In the genomic region with DNA sequence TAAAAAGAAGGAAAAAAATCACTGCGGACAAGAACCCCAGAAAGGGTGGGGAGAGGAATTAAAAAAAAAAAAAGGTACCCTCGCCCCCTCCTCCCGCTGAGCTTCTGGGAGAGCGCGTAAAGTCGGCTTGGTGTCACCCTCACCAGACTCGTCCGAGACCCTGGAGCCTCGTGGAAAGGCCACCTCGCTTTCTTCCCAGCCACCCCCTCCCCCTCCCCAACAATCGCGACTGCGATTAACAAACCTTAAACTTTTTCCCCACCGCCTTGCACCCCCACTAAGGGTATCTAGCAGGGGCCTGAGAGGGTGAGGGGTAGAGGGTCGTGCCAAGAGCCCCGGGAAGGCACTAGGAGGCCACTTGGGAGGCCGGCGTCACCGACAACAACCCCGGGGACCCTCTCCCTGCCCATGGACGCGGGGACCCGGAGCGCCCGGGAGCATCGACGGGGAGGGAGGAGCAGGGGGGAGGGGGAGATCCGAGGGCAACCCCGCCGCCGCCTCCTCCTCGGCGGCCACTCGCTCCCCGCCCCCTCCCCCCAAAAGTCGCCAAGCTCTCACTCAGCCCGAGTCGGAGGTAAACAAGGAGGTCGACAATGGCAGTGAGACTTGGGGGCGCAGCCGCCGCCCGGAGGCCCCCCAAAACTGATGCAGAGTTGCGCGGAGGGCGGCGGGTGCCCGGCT, we compare ENCODE assay signal across 8 mouse cellular contexts. TPM values are rescaled to one million over a fixed set of nuclear protein-coding genes. Genes with fewer than 3 reads are reported as not detected.
A peak's percentile ranks its signal among the peaks of the same experiment; 100 is the strongest.
DNase-seq lines count a peak whose midpoint lies in the region; ATAC-seq and TF ChIP-seq lines count a peak whose summit lies in the region.

No protein-coding gene starts in this region.

- no peak overlapping the region for H3K27ac ChIP-seq in liver, adult 2 months (replicated peaks; ENCODE audit: insufficient read depth, low read depth, low read length)
- H3K27ac ChIP-seq in embryonic facial prominence, embryonic 13.5 days = peak overlapping the region; percentile 78
- peak overlapping the region; percentile 98 for H3K27ac ChIP-seq in hindbrain, embryonic 12.5 days
- H3K27ac ChIP-seq in testis, adult 2 months (ENCODE audit: control insufficient read depth, insufficient read depth, low read depth, low read length) = no peak overlapping the region

- WGBS in liver, adult 2 months = 1% methylated on average over 44 of the region's 48 CpGs
- 2% methylated on average over 47 of the region's 48 CpGs for WGBS in embryonic facial prominence, embryonic 13.5 days
- under 1% methylated on average over 30 of the region's 48 CpGs for WGBS in hindbrain, embryonic 12.5 days

- H3K27me3 ChIP-seq in liver, adult 2 months (ENCODE audit: control insufficient read depth, insufficient read depth, low read length) = peaks cover 13% of the 10 kb centered on the region
- peaks cover 11% of the 10 kb centered on the region for H3K27me3 ChIP-seq in embryonic facial prominence, embryonic 13.5 days
- no peaks in the 10 kb centered on the region for H3K27me3 ChIP-seq in hindbrain, embryonic 12.5 days
- no peaks in the 10 kb centered on the region for H3K27me3 ChIP-seq in testis, adult 2 months (ENCODE audit: control insufficient read depth, insufficient read depth, low read length)

- DNase-seq in liver, adult 2 months (ENCODE audit: extremely low read depth, low read depth, low spot score) = no peak
- DNase-seq in liver = no peak
- peak; percentile 48 for DNase-seq in adrenal gland, postnatal 10 days
- DNase-seq in lung, postnatal 10 days = peak; percentile 27
- DNase-seq in c-Kit-positive CD71-positive TER-119-positive erythroid progenitor cells, embryonic 14.5 days (ENCODE audit: low spot score) = no peak

- peak; percentile 68 for ATAC-seq in embryonic facial prominence, embryonic 13.5 days (ENCODE audit: insufficient number of reproducible peaks, insufficient read depth, low FRiP score, low TSS enrichment, low read depth)
- ATAC-seq in hindbrain, embryonic 12.5 days (ENCODE audit: low FRiP score) = peak; percentile 78

- no peak for TF ChIP-seq POLR2A in liver, adult 2 months (IDR thresholded peaks at IDR 0.05; ENCODE audit: extremely low read depth, insufficient read depth, low read length)
- TF ChIP-seq POLR2A in testis, adult 2 months (IDR thresholded peaks at IDR 0.05; ENCODE audit: control insufficient read depth, low read depth, low read length) = no peak

- no peaks in the 10 kb centered on the region for H3K36me3 ChIP-seq in liver, adult 2 months (ENCODE audit: control insufficient read depth, insufficient read depth, low read length)
- H3K36me3 ChIP-seq in embryonic facial prominence, embryonic 13.5 days = no peaks in the 10 kb centered on the region
- peaks cover 6% of the 10 kb centered on the region; the same call in 1 of the 2 replicates for H3K36me3 ChIP-seq in hindbrain, embryonic 12.5 days
- no peaks in the 10 kb centered on the region for H3K36me3 ChIP-seq in testis, adult 2 months (ENCODE audit: control insufficient read depth, insufficient read depth, low read length)

- peak overlapping the region; percentile 88 for H3K4me2 ChIP-seq in embryonic facial prominence, embryonic 13.5 days
- peak overlapping the region; percentile 64 for H3K4me2 ChIP-seq in hindbrain, embryonic 12.5 days (replicated peaks)

- H3K4me1 ChIP-seq in liver, adult 2 months (ENCODE audit: control insufficient read depth, insufficient read depth, low read length) = no peaks in the 10 kb centered on the region
- peaks cover 11% of the 10 kb centered on the region for H3K4me1 ChIP-seq in embryonic facial prominence, embryonic 13.5 days
- H3K4me1 ChIP-seq in hindbrain, embryonic 12.5 days = peaks cover 11% of the 10 kb centered on the region
- H3K4me1 ChIP-seq in testis, adult 2 months (ENCODE audit: control insufficient read depth, insufficient read depth, low read length) = peaks cover 4% of the 10 kb centered on the region; the same call in 1 of the 2 replicates

- H3K4me3 ChIP-seq in liver, adult 2 months (ENCODE audit: insufficient read depth, low read depth, low read length) = peak overlapping the region; percentile 57; the same call in 1 of the 2 replicates
- peak overlapping the region; percentile 84 for H3K4me3 ChIP-seq in embryonic facial prominence, embryonic 13.5 days
- H3K4me3 ChIP-seq in hindbrain, embryonic 12.5 days = peak overlapping the region; percentile 76
- H3K4me3 ChIP-seq in testis, adult 2 months (ENCODE audit: control insufficient read depth, low read depth, low read length) = peak overlapping the region; percentile 74

- H3K79me2 ChIP-seq in liver, adult 2 months (ENCODE audit: control insufficient read depth, insufficient read depth, low read length) = no peaks in the 10 kb centered on the region

- TF ChIP-seq CTCF in liver, adult 2 months (IDR thresholded peaks at IDR 0.05; ENCODE audit: low read depth, low read length) = no peak
- no peak for TF ChIP-seq CTCF in testis, adult 2 months (IDR thresholded peaks at IDR 0.05; ENCODE audit: control insufficient read depth, insufficient read depth, insufficient replicate concordance, low read depth, low read length)

- peak overlapping the region; percentile 44; the same call in 1 of the 2 replicates for H3K9ac ChIP-seq in liver, adult 2 months (ENCODE audit: low read depth, low read length)
- H3K9ac ChIP-seq in embryonic facial prominence, embryonic 13.5 days = peak overlapping the region; percentile 88
- peak overlapping the region; percentile 96 for H3K9ac ChIP-seq in hindbrain, embryonic 12.5 days

- H3K9me3 ChIP-seq in embryonic facial prominence, embryonic 13.5 days = no peaks in the 10 kb centered on the region
- H3K9me3 ChIP-seq in hindbrain, embryonic 12.5 days (replicated peaks) = no peaks in the 10 kb centered on the region

RNA-seq across cellular contexts. Expression of a gene that starts 20.7 kb away (rescaled TPM):
- total RNA-seq in liver, adult 2 months (2014; rRNA removed) = 0.65 and 1.1 TPM in 2 replicates
- polyA plus RNA-seq in liver, adult 2 months (2012; rRNA removed) = 0.30 and 0.83 TPM in 2 replicates
- total RNA-seq in adrenal gland, postnatal 10 days (2021) = 10 to 100 TPM; 26.4 to 27.5 TPM
- 18.0 and 20.2 TPM in 2 replicates for polyA plus RNA-seq in embryonic facial prominence, embryonic 13.5 days (2015; fragmentation: Nextera tagmentation; extraction: Ambion mirVana)
- polyA plus RNA-seq in hindbrain, embryonic 12.5 days (2016; fragmentation: Nextera tagmentation; extraction: Ambion mirVana) = 30.7 and 33.6 TPM in 2 replicates
- polyA plus RNA-seq in testis, adult 2 months (2012; rRNA removed) = 1.0 and 1.8 TPM in 2 replicates

Comparison
In these comparisons a context has a peak if more than half of its experiments do, and no peak if none do; other contexts are left out.
1. DNase-seq: peak in adrenal gland, postnatal 10 days (single experiment) and lung, postnatal 10 days (single experiment); none in liver, adult 2 months (single experiment), liver (single experiment) and c-Kit-positive CD71-positive TER-119-positive erythroid progenitor cells, embryonic 14.5 days (single experiment).
2. H3K27ac ChIP-seq: peak in embryonic facial prominence, embryonic 13.5 days (single experiment) and hindbrain, embryonic 12.5 days (single experiment); none in liver, adult 2 months (single experiment) and testis, adult 2 months (single experiment).
3. H3K9ac ChIP-seq: peak in every context shown above with its lines; median percentile 96 in hindbrain, embryonic 12.5 days; 88 in embryonic facial prominence, embryonic 13.5 days; 44 in liver, adult 2 months.
4. Peak in every context shown above with its lines, with median percentiles within 50 percentile points of each other: H3K4me3 ChIP-seq.